18 mouse cellular contexts compared by ENCODE assay signal in the genomic region with DNA sequence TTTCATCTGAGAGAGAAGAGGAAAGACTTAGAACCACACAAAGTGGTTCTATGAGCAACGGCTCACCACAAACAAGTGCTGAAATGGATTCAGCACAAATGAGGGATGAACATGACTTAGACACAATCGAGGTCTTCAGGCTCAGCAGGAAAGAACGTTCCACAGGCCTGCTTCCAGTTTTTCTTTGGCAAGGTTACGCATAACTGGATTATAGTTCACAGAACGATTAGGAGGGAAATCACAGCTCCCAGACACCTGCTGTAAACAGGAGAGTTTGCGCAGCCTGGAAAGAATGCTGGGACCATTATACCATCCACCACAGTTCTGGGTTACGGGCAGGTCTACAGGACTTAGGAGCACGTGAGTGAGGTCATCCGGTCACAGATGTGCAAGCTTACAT. TPM values are rescaled to one million over a fixed set of nuclear protein-coding genes. Genes with fewer than 3 reads are reported as not detected.
A peak's percentile ranks its signal among the peaks of the same experiment; 100 is the strongest.
DNase-seq lines count a peak whose midpoint lies in the region; ATAC-seq and TF ChIP-seq lines count a peak whose summit lies in the region.
"Had no signal": no experiment of that assay in that cellular context is flagged by ENCODE, and none has a peak within 500 bp of the region (broad histone marks: within the 10 kb centered on the region; RNA-seq: fewer than 3 reads in every experiment).

No protein-coding gene starts in this region.

- 70% methylated on average over 9 of the region's 9 CpGs for WGBS in hindbrain, postnatal 0 days
- 88% methylated on average over 9 of the region's 9 CpGs for WGBS in hindbrain, embryonic 13.5 days
- WGBS in lung, embryonic 14.5 days = 76% methylated on average over 9 of the region's 9 CpGs
- WGBS in liver, embryonic 12.5 days (ENCODE audit: insufficient replicate concordance) = 85% methylated on average over 9 of the region's 9 CpGs

- H3K4me2 ChIP-seq in hindbrain, postnatal 0 days (ENCODE audit: low read depth, low read length) = no peak overlapping the region
- no peak overlapping the region for H3K4me2 ChIP-seq in hindbrain, embryonic 13.5 days
- H3K4me2 ChIP-seq in lung, embryonic 14.5 days = peak overlapping the region; percentile 53; the same call in 1 of the 2 replicates
- H3K4me2 ChIP-seq in liver, embryonic 12.5 days = peak overlapping the region; percentile 65
- H3K4me2 ChIP-seq: forebrain, embryonic 12.5 days; midbrain, embryonic 15.5 days had no signal

- no peak for TF ChIP-seq CTCF in hindbrain, postnatal 0 days (IDR thresholded peaks at IDR 0.05; ENCODE audit: low read depth)
- no peak for TF ChIP-seq CTCF in lung, embryonic 14.5 days (IDR thresholded peaks at IDR 0.05; ENCODE audit: low read depth)

- no peaks in the 10 kb centered on the region for H3K27me3 ChIP-seq in hindbrain, postnatal 0 days (ENCODE audit: insufficient read depth, low read length)
- no peaks in the 10 kb centered on the region for H3K27me3 ChIP-seq in hindbrain, embryonic 13.5 days
- H3K27me3 ChIP-seq in lung, embryonic 14.5 days (ENCODE audit: insufficient read depth, low read length) = no peaks in the 10 kb centered on the region
- no peaks in the 10 kb centered on the region for H3K27me3 ChIP-seq in liver, embryonic 12.5 days (replicated peaks)
- H3K27me3 ChIP-seq: megakaryocyte, embryonic 14.5 days; midbrain, embryonic 15.5 days had no signal

- peak; percentile 19 for DNase-seq in hindbrain, postnatal 0 days (ENCODE audit: low spot score)
- no peak for DNase-seq in lung, embryonic 14.5 days
- DNase-seq in lung, postnatal 25 days (ENCODE audit: low spot score) = no peak
- no peak for DNase-seq in embryo, embryonic 10 days (ENCODE audit: low spot score)
- DNase-seq in right cerebral cortex, postnatal 25 days = no peak
- DNase-seq: cerebellum, adult 8-10 months; gastrocnemius, postnatal 14 days; kidney, adult 8-10 months; left cerebral cortex, postnatal 4 days; lung, postnatal 14 days; right cerebral cortex, postnatal 14 days; thymus, adult 2 months had no signal

- H3K4me3 ChIP-seq in hindbrain, postnatal 0 days (ENCODE audit: low read length) = no peak overlapping the region
- H3K4me3 ChIP-seq in hindbrain, embryonic 13.5 days = no peak overlapping the region
- H3K4me3 ChIP-seq in lung, embryonic 14.5 days (ENCODE audit: low read depth, low read length) = no peak overlapping the region
- peak overlapping the region; percentile 39 for H3K4me3 ChIP-seq in liver, embryonic 12.5 days
- H3K4me3 ChIP-seq: forebrain, embryonic 12.5 days; hindbrain, embryonic 10.5 days; megakaryocyte, embryonic 14.5 days; midbrain, embryonic 15.5 days had no signal

- H3K27ac ChIP-seq in hindbrain, postnatal 0 days = no peak overlapping the region
- H3K27ac ChIP-seq in hindbrain, embryonic 13.5 days = no peak overlapping the region
- 0 out of 2 replicates have a peak overlapping the region, but pooled peaks have one; percentile 88 for H3K27ac ChIP-seq in lung, embryonic 14.5 days (ENCODE audit: low read depth)
- H3K27ac ChIP-seq in liver, embryonic 12.5 days = peak overlapping the region; percentile 91
- H3K27ac ChIP-seq: forebrain, embryonic 12.5 days; midbrain, embryonic 15.5 days had no signal

- H3K9ac ChIP-seq in hindbrain, postnatal 0 days (replicated peaks; ENCODE audit: low read length) = no peak overlapping the region
- H3K9ac ChIP-seq in hindbrain, embryonic 13.5 days = no peak overlapping the region
- no peak overlapping the region for H3K9ac ChIP-seq in lung, embryonic 14.5 days
- H3K9ac ChIP-seq in liver, embryonic 12.5 days = peak overlapping the region; percentile 67
- H3K9ac ChIP-seq: forebrain, embryonic 12.5 days; midbrain, embryonic 15.5 days had no signal

- no peaks in the 10 kb centered on the region; the same call in 1 of the 2 replicates for H3K36me3 ChIP-seq in hindbrain, postnatal 0 days (ENCODE audit: insufficient read depth, low read length)
- peaks cover 16% of the 10 kb centered on the region for H3K36me3 ChIP-seq in hindbrain, embryonic 13.5 days
- H3K36me3 ChIP-seq in lung, embryonic 14.5 days (ENCODE audit: insufficient read depth) = peaks cover 17% of the 10 kb centered on the region
- peaks cover 40% of the 10 kb centered on the region for H3K36me3 ChIP-seq in liver, embryonic 12.5 days
- H3K36me3 ChIP-seq: midbrain, embryonic 15.5 days had no signal

- ATAC-seq in hindbrain, postnatal 0 days = no peak
- no peak for ATAC-seq in hindbrain, embryonic 13.5 days (ENCODE audit: low FRiP score)
- ATAC-seq in lung, embryonic 14.5 days (ENCODE audit: insufficient read depth) = no peak
- no peak for ATAC-seq in liver, embryonic 12.5 days

- H3K9me3 ChIP-seq in hindbrain, postnatal 0 days (ENCODE audit: low read length) = no peaks in the 10 kb centered on the region
- no peaks in the 10 kb centered on the region for H3K9me3 ChIP-seq in hindbrain, embryonic 13.5 days
- no peaks in the 10 kb centered on the region for H3K9me3 ChIP-seq in lung, embryonic 14.5 days (ENCODE audit: low read depth, low read length)
- no peaks in the 10 kb centered on the region for H3K9me3 ChIP-seq in liver, embryonic 12.5 days (replicated peaks)
- H3K9me3 ChIP-seq: forebrain, embryonic 12.5 days; hindbrain, embryonic 10.5 days; megakaryocyte, embryonic 14.5 days; midbrain, embryonic 15.5 days had no signal

- peaks cover 6% of the 10 kb centered on the region for H3K4me1 ChIP-seq in hindbrain, postnatal 0 days (ENCODE audit: insufficient read depth, low read length)
- peaks cover 19% of the 10 kb centered on the region for H3K4me1 ChIP-seq in hindbrain, embryonic 13.5 days (replicated peaks)
- H3K4me1 ChIP-seq in lung, embryonic 14.5 days (ENCODE audit: insufficient read depth) = peaks cover 39% of the 10 kb centered on the region
- H3K4me1 ChIP-seq in liver, embryonic 12.5 days = peaks cover 76% of the 10 kb centered on the region

RNA-seq across cellular contexts. Expression of gene Fam213a, which starts 7.9 kb away (rescaled TPM):
- total RNA-seq in hindbrain, postnatal 0 days (2014; rRNA removed) = 35.1 and 35.3 TPM in 2 replicates
- polyA plus RNA-seq in hindbrain, postnatal 0 days (2015; fragmentation: Nextera tagmentation; extraction: Ambion mirVana) = 109 and 118 TPM in 2 replicates
- polyA plus RNA-seq in hindbrain, embryonic 13.5 days (2015; fragmentation: Nextera tagmentation; extraction: Ambion mirVana) = 78.5 and 81.6 TPM in 2 replicates
- 167 and 173 TPM in 2 replicates for polyA plus RNA-seq in lung, embryonic 14.5 days (2014; fragmentation: Nextera tagmentation; extraction: Ambion mirVana)
- 77.7 and 79.0 TPM in 2 replicates for polyA plus RNA-seq in liver, embryonic 12.5 days (2016; fragmentation: Nextera tagmentation; extraction: Ambion mirVana)

RNA-seq across cellular contexts. Expression of gene Tspan14, which starts 39.1 kb away (rescaled TPM):
- total RNA-seq in hindbrain, postnatal 0 days (2014; rRNA removed) = 38.2 and 39.2 TPM in 2 replicates
- polyA plus RNA-seq in hindbrain, postnatal 0 days (2015; fragmentation: Nextera tagmentation; extraction: Ambion mirVana) = 30.4 and 35.2 TPM in 2 replicates
- 76.4 and 77.0 TPM in 2 replicates for polyA plus RNA-seq in hindbrain, embryonic 13.5 days (2015; fragmentation: Nextera tagmentation; extraction: Ambion mirVana)
- 104 and 105 TPM in 2 replicates for polyA plus RNA-seq in lung, embryonic 14.5 days (2014; fragmentation: Nextera tagmentation; extraction: Ambion mirVana)
- 44.5 and 44.6 TPM in 2 replicates for polyA plus RNA-seq in liver, embryonic 12.5 days (2016; fragmentation: Nextera tagmentation; extraction: Ambion mirVana)

Comparison
In these comparisons a context has a peak if more than half of its experiments do, and no peak if none do; other contexts are left out.
1. H3K27ac ChIP-seq: peak in lung, embryonic 14.5 days (single experiment) and liver, embryonic 12.5 days (single experiment); none in hindbrain, postnatal 0 days (single experiment) and hindbrain, embryonic 13.5 days (single experiment).
2. H3K4me2 ChIP-seq: peak in lung, embryonic 14.5 days (single experiment) and liver, embryonic 12.5 days (single experiment); none in hindbrain, postnatal 0 days (single experiment) and hindbrain, embryonic 13.5 days (single experiment).